Mouse (Mus musculus) frontal cortex, adult 2 months (tissue): ENCODE measurements around the gene Epdr1. TPM values are rescaled to one million over a fixed set of nuclear protein-coding genes. Genes with fewer than 3 reads are reported as not detected.

Experiments
- DNase-seq, 2 experiments: peaks; one replicate each; pipeline ENCODE4 v3.0.0; 2022; ENCODE audit warnings: low spot score in 1 of 2; ENCODE audit errors: extremely low spot score in 1 of 2
- polyA plus RNA-seq: library from polyadenylated mRNA; depleted of rRNA; stranded (reverse); fragments of >200 nt; gene quantifications from 2 replicates; pipeline ENCODE4 v1.2.3, GENCODE M21; 2012; rRNA removed

Gene Epdr1
- 84.6 and 88.5 TPM in 2 replicates for polyA plus RNA-seq

DNA sequence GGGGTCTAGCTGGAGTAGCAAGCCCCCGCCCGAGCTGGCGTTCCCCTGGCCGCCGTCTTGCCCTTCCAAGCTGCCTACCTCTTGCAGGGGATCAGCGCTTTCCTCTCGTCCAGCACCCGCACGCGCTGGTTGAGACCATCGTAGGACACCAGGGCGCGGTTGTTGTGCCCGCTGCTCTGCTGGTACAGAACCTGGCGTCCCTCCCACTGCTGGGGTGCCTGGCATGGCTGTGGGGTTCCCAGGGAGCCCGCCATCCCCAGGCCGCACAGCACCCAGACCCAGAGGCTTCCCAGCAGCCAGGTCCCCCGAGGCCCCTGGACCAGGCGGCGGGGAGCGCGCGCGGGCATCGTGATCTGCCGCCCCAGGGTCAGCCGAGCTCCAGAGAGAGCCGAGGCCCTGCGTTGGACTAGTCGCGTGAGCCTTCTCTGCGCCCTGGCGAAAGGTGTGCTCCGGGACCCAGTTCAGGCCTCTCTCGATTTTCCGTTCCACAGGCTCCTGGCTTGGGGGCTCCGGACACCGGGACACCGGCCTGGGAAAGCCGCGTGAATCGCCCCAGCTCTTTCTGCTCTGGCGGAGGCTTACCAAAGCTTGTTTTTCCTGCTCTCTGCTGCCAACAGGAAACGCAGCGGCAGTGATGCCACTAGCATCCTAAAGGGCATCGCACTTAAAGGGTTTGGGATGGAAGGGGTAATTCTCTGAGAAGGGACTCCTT lies at the start of gene Epdr1:
Epdr1 (minus strand) TSS at position 712 of the 712 bp plus-strand sequence.
- peak; percentile 55 to 85 for DNase-seq

DNA sequence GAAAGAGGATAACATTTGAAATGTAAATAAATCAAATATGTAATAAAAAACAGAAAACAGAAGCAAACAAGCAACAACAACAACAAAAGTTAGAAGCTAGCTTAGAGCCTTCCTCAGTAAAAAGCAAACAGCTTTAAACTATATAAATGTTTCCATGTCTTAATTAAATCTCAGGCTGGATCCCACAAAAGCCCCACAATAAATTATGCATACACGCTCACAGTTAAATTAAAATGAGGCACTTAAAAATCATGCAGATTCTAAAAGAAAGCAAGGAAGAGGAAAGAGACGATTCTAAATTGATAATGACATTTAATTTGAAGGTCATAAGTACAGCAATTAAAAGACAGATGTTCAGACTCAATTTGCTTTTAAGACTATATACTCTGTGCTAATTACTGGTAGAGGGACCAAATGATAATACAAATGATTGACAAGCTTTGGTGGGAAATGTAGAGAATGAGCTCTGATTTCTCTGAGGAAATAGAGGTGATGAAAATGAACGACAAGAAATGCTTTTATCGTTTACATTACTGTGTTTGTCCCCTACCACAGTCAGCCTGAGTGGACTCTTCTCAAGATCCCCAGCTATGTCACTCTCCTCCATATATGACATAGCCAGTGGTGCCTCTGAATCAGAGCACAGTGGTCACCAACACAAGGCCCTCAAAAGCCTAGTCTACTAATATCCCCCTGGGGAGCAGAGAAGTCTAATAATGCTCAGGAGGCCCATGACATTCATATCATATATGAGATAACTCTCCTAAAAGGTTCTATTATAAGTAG lies 48.8 kb upstream of the Epdr1 start:
- no peak for DNase-seq

DNA sequence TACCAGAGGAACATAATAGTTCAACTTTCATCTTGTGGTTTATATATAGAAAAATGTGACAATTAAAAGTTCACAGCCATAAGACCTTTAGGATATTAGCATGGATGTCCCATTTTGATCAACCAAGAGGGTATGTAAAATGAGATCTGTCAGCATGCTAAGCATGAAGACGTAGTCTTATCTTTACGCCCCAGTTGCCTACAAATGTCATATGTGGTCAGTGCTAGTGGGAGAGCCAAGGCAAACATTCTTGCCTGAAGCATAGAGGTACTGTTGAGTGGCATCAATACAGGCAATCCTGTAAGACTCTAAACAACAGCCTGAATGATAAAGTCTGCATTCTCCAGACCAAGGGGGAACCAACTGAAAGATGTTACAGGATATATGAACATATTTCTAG lies 32.7 kb upstream of the Epdr1 start:
- no peak for DNase-seq

DNA sequence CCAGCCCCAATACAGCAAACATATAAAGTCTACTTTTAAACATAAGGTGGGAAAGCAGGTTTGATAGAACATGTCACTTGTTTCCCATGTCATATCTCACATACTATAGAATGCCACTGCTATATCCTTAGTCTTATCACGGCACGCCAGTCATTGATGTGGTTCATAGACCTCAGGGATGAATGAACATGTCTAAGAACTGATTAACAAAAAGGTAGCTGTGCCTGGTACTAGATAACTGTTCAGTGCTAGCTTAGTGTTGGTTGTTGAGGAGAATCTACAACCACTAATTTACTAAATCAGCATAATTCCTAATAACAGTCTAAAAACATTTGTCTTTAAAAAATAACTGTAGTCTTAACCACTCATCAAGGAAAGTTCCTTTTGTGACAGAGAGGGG lies 30.1 kb upstream of the Epdr1 start:
- no peak for DNase-seq

DNA sequence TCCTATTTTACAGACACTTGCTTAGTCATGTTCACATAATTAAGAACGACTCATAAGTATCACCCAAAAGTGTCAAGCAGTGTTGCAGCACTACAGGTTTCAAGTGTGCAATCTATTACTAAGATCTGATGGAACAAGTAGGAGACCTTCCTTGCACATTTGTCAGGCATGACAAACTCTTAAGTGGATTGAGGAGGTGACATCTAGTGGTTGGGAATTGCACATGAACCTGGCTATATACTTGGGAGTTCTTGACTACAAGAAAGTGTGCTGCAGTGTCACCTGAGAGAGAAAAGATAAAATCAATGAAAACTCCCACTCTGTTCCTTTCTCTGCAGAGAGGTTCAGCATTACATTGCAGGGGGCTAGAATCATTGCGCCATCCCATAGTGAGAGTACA lies 24.5 kb upstream of the Epdr1 start:
- DNase-seq: peak in 1 of 2 experiments; percentile 40

DNA sequence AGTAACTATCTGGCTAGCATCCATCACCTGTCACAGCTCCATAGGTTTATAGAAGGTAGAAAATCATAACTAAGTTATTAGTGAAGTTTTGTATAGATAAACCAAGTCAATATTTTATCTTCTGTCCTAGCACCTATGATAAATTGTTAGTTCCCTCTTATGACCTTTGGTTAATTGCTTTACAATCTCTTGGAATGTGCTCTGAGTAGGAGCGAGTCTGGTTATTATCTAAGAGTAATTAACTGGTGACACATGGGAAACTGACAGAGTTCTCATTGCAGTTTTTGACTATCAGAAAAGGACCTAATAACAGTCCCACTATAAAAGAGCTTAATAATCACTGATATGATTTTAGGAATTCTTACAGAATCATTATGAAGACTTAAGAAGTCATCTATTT lies 23.8 kb upstream of the Epdr1 start:
- DNase-seq: no peak

DNA sequence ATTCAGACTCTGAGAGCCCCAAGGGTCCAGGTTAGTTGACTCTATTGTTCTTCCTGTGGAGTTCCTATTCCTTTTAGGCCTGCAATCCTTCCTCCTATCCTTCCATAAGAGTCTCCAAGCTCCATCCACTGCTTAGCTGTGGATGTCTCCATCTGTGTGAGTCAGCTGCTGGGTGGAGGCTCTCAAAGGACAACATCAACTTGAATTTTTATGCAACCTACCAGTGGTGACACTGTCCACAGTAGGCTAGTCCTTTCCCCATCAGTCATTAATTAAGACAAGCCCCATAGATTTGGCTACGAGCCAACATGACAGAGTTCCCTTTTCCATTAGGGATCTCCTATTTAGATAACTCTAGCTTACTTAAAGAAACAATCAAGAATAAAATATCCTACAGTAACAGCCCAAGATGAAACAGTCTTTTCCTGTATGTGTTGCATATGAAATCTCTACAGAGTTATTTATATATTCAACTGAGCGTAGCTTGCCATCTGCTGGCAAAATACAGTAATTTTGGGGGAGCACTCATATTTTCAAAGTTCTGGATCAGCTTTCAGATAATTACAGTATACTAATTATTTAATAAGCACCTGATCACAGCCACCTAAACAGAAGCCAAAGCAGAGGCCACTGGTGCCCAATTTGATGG lies 20.6 kb upstream of the Epdr1 start:
- peak in 1 of 2 experiments; percentile 38 for DNase-seq

DNA sequence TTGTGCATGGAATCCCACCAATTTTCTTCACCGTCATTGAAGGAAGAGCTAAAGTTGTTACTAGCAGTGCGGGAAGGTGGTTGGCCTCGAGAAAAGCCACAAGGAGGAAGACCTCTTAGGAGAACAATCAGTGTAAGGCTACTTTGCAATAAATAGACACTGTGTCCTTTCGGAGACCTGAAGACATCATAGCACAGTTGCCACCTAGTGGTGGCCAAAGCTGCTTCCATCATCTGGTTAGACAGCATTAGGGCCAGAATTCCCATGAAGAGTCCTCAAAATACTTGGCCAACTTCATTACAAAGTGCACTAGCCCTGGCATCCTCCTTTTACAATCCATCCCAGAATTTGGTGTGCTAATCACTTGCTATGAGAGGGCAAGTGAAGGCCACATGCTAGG lies 16.4 kb upstream of the Epdr1 start:
- peak in 1 of 2 experiments; percentile 32 for DNase-seq

DNA sequence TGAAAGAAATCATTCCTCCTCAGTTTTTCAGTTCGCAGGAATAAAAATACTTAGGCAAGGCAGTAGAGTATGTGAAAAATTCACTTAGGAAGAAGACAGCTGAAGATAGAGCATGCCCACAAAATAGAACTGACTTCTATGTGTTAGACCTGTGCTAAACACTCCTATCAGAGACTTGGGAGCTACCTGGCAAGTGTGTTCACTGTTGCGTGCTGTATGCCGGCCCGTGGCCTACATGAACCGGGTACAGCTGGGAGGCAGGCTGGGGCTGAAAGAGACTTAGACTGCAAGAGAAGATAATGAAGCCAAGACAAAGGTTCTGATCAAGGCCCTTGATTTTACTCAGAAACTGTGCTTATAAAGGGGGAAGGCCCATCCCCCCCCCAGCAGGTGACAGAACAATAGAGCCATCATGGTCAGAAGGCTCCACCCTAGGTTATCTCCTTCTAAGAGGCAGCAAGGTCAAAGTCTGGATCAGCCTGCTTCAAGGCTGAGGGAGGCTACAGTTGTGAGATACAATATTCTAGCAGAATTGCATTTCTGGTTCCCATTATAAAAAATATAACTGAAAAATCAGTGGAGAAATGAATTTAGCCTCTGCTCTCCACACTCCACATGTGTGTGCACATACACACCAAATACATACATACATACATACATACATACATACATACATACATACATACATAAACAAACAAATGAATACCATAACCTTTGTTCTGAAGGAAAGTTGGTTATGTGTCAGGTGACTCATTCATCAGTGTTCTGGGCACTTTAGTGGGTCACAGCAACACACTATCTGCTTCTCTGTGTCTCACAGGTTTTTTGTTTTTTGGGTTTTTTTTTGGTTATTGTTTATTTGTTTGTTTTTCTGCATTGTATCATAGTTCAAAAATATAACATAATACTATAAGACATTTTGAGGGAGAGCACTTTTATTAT lies 11.3 kb upstream of the Epdr1 start:
- DNase-seq: no peak

DNA sequence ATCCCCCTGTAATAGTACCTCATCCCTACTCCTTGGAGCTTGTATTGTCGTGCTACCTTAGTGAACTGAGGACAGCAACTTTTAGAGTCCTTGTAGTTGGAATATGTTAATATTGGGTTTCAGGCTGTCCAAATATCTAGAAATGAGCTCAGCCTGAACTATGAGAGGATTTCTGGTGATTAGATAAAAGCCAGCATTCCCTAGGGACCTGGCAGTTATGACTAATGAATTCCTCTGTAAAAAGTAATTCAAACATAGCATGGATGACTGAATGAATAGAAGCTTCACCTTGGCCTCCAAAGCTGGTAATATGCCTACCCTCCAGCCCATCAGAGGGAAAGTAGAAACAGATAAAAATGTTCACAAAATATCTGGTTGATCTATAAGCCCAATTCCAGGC lies 6.7 kb upstream of the Epdr1 start:
- DNase-seq: no peak

DNA sequence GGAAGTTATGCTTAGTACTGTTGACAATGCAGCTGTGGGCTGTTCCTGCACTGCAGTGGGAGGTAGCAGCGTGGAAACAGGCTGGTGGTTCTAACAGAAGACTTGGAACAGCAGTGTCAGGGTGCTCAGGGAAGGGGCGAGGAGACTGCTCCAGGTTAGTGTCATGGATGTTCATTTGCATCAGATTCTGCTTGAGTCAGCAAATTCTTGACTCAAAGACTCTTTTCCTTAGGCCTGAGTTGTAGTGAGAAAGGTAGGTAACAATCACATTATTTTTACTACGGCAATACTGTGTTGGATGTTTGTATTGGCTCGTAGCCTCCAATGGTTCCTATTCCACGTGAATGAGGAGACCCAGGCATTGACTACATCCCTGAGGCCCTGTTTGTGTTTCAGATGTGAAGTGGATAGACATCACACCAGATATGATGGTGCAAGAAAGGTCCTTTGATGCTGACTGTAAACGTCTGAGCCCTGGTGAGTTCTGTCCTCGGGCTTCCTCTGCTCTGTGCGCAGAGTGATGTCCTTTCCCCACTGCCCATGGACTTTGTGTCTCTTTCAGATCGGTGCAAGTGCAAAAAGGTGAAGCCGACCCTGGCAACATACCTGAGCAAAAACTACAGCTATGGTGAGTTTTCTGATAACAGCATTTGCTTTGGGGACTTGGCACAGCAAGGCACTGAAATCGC lies 5.0 kb upstream of the Epdr1 start:
- no peak for DNase-seq

DNA sequence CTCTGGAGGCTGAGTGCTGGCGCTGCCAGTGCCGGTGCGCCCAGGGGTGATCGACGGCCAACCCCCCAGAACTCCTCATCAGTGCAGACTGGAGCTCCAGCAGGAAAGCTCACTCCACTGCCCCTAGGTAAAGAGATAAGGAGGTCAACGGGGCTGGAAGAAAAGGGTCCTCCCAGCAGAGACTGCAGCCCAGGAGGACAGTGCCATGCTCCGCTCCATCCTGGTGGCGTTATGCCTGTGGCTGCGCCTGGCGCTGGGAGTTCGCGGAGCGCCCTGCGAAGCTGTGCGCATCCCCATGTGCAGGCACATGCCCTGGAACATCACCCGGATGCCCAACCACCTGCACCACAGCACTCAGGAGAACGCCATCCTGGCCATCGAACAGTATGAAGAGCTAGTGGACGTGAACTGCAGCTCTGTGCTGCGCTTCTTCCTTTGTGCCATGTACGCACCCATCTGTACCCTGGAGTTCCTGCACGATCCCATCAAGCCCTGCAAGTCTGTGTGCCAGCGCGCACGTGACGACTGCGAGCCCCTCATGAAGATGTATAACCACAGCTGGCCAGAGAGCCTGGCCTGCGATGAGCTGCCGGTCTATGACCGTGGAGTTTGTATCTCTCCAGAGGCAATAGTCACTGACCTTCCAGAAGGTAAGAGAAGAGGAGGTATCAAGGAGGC lies 3.6 kb upstream of the Epdr1 start:
- no peak for DNase-seq

DNA sequence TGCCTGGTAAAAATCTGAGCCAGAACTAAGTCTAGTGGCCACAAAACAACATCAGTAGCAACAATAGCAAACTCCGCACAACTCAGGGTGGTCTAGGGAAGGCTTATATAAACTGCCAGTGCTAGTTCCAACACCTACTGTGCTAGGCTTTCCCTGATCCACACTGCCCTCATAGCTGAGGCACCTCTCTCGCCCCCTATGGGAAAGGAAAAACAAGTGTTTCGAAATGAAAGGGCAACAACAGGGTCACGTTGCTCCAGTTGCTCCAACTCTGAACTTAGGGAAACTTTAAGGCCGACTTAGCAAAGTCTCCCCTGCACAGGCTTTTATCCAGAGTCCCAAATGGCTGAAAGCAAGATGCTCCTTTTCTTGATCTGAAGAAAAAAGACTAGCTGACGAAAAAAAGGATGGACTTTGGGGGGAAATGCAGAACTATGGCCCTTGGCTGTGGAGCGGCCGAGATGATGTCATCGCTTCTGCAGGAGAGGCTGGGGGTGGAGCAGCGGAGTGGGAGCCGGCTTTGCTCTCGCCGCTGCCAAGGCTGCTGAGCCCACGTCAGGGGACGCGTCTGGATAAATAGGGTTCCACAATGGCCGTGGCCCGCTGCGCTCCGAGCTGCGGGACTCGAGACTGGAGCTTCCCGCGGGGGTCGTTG lies 3.0 kb upstream of the Epdr1 start, which contains the start of gene Sfrp4:
Sfrp4 (plus strand) TSS at position 532 of the 655 bp plus-strand sequence.
- peak in 1 of 2 experiments; percentile 64 for DNase-seq

DNA sequence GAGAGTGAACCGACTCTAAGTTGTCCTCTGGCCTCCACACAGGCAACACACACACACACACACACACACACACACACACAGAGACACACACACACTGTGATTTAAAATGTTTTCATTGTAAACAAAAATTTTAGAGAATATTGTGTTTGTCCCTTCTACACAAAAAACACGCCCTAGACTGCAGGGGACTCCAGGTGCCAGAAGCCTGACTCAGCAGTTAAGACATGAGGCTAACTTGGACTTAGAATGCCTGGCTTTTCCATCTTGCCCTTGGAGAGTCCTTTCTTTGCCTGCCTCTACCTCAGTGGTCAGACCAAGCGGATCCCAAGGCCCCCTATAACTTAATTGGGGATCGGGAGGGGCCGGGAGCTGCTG lies 899 bp downstream of the Epdr1 start:
- peak in 1 of 2 experiments; percentile 32 for DNase-seq

DNA sequence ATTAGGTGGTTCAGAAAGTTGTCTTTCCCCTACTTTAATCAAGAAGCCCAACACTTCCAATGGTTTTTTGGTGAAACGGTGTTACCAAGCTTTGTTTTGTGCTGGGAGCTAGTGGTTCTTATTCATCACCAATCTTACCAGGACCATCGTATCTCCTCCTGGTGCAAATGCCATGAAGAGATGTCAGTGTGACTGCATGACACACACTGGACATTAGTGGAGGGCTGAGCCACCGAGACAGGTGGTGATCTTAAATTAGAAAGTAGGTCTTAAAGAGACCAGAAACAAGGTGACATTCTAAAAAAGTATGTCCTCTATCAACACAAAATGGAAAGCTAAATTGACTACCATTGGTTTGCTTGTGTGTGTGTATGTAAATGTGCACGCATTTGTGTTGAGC lies 1.6 kb downstream of the Epdr1 start:
- no peak for DNase-seq

DNA sequence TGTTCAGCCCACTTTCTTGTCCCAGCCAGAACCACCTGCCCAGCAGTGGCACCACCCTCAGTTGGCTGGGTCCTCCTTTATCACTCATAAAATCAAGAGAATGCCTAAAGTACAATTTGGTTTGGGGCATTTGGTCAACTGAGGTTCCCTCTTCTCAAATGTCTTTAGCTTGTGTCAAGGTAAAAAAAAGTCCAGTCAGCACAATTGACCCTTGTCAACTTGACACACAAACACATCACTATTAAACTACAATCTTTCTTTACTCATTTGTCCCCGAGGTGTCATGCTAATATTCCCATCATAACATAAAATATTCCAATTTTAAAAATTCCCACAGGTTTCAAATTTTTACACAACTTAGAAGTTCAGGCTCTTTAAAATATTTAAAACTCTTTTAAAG lies 5.4 kb downstream of the Epdr1 start:
- DNase-seq: no peak

DNA sequence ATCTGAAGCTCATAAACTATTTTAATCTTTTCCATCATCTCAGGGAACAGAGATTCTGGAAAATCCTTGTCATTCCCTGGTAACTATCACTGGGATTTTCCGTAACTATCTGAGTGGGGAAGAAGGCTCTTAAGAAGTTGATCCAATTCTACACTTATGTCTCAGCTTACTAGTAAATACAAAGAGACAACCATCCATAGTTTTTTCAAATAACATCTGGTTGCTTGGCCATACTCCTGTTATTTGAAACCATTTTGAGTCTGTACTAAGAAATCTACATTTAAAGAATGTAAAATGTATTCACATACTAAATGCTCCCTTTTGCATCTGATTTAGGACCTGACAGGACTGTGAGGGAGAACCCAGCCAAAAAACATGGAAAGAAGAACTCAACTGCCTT lies 6.3 kb downstream of the Epdr1 start:
- no peak for DNase-seq

DNA sequence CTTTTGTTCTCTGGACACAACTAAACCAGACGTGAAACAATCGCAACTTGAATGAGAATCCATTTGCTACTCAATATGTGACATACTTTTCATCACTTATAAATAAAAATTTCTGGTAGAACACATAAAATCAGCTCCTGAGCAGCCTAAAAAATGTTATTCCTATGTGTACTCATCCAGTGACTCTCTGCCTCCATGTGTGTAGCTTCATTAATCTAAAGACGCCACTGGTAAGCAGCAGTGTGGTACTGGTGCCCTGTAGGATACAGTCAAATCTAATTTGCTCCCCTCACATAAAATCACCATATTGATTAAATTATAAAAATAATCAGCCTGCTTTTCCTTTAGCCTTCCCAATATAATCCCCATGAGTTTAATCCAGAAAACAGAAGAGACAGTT lies 6.8 kb downstream of the Epdr1 start:
- DNase-seq: no peak

DNA sequence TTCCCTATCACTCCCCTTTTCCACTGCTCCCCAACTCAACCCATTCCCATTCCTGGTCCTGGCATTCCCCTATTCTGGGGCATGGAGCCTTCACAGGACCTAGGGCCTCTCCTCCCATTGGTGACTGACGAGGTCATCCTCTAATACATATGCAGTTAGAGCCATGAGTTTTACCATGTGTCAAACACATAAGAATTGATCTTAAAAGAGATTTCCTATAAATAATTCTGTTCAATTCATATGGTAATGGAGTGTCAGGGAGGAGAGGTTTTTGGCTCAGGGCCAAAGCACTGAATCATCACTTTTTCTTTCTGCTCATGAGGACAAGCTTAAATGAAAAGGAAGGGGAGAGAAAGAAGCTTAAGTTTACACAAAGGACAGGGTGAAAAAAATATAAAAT lies 7.4 kb downstream of the Epdr1 start:
- peak in 1 of 2 experiments; percentile 41 for DNase-seq
